Mouse (Mus musculus): ENCODE data around the gene B3gnt3.
"Not testable (repeated sequence)": the region's sequence is repeated elsewhere in the genome, so short reads cannot be mapped to it uniquely, and the experiment has no call there.

Gene B3gnt3

DNA sequence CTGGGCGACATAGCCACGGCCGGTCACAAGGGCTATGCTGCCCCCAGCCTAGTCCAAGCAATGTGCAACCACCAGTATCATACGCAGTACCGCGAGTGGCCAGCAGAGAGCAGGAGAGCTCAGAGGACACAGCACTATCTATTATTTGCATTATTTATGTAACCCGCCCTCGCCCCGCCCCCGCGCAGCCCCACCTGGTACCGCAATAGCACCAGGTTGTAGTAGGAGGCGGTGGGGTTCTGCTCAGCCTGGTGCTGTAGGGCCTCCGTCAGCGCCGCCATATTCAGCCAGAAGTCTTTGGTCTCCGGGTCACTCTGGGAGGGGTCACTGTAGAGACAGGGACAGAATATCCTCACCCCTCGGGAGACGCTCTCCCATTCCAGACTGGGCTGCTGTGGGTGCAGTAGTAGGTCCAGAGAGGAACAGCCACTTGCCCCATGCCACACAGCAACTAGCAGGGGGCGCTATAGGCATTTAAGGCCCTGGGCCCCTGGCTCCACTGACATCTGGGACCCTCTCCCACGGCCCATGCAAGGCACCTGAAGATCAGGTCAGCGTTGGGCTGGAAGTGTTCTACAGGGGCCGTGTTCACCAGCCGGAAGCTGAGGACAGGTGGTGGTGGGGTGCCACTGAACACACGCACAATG, 8.3 kb upstream of the B3gnt3 start:
- peak; percentile 97 to 99 for DNase-seq

DNA sequence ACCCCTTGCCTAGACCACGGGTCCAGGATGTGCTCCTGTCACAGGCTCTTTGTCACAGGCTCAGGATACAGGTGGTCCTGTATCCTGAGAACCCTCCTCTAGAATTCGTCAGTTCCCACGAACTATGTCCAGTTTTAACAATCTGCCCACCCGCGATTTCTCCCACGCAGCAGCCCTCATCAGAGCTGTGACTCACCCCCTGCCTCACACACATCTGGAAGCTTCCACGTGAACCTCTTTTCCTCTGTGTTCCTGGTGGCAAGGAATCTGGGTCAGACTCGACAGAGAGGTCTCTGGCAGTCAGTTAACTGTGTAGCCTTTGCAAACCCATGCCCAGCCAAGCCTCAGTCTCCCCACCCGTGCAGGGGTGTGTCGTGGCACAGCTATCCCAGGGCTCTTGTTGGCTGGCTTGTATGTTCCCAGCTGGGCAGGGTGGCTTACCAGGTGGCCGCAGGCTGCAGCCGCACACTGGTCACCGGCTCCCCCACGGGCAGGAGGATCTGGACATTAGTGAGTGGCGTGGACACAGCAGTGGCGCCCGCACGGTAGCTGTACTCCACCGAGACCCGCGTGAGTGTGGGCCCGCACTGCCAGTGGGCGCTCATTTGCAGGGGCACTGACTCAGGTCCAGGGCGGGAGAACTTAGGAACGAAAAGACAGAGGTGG, 7.7 kb upstream of the B3gnt3 start:
- DNase-seq = no peak

DNA sequence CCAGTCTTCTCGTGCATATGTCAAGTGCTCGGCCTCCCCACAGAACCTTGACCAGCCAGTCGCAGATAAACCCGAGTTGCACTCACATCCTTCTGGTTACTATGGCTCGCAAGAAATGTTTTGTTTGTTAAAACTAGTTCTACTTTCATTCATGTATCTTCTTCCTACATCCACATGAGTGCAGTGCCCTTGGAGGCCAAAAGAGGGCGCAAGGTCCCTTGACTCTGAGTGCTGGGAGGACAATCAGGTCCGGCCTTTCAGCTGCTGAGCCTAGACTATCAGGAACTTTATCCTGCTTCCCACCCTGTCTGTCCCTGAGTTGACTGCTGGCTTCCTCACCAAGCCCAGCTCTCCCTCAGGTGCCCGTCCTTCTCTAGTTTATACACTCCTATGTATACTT, 6.3 kb upstream of the B3gnt3 start:
- DNase-seq = peak in 1 of 2 experiments; percentile 66

DNA sequence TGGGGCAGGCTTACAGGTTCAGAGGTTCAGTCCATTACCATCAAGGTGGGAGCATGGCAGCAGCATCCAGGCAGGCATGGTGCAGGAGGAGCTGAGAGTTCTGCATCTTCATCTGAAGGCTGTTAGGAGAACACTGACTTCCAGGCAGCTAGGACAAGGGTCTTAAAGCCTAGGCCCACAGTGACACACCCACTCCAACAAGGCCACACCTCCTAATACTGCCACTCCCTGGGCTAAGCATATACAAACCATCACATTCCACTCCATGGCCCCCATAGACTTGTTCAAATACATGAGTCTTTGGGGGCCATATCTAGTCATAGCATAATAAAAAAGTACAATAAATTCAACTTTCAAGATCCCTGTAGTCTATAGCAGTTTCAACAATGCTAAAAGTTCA, 1.8 kb upstream of the B3gnt3 start:
- DNase-seq = not testable (repeated sequence)

DNA sequence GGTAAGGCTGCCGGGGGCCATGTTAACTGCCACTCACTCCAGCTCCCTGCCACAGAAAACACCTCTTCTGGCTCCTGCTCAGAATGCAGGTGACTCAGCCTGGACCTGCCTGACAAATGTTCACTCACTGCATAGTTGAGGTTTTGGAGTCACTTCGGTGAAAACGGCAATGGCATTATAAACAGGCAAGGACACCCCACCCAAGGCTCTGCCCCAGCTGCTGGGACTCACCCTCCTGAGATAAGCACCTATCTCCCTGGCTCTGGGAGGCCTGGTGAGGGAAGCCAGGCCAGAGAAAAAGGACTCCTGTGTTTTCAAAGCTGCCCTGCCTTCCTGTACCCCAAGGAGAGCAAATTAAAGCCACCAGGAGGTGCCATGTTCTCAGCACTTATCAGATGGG, 1.3 kb upstream of the B3gnt3 start:
- DNase-seq = no peak

DNA sequence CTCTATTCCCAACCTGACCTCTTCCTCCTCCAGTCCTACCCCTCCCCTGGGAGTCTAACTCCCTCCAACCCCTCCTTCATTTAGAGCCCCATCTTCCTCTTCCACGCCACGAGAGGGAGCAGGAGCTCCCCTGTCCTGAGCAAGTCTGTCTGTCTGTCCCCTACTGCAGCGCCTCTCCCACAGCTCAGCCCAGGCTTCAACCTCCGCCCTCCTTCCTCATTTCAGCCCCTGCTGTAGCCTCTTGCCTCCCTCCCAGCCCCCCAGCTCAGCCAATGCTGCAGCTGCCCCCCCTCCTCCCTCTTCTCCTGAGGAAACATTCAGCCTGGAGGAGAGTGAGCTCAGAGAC, 471 bp upstream of the B3gnt3 start:
- DNase-seq = peak in 1 of 2 experiments; percentile 2

DNA sequence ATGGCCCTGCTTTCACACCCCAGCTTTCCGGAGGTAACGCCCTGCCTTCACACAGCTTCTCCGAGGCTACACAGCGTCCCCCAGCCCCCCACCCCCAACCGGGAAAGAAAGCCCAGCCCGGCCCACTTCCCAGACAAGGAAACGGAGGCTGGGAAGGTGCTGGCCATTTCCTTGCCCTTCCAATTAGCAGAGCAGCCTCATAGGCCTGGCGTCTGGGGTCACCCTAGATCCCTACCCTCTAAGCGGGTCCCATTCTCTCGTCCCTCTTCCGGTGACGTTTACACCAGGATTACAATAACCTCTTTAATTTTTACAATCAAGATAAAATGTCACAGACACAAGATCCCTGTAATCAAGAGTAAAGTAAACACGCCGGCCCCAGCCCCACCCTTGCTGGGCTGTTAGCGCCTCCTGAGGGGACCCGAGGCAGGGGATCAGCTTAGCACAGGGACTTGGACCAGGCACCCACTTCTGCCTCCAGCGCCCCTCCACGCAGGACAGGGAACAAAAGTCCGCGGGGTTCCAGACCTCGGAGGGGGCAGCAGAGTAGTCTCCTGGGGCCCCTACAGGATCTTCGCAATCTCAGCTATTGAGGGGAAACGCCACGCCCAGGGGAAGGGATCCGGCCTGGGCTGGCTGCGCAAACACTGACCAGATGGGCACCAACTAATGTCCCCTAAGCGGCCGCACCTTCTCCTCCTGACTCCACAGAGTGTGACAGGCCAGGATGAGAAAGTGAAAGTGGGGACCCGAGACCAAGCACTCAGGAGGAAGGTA, 908 bp downstream of the B3gnt3 start:
- peak in 1 of 2 experiments; percentile 14 for DNase-seq

DNA sequence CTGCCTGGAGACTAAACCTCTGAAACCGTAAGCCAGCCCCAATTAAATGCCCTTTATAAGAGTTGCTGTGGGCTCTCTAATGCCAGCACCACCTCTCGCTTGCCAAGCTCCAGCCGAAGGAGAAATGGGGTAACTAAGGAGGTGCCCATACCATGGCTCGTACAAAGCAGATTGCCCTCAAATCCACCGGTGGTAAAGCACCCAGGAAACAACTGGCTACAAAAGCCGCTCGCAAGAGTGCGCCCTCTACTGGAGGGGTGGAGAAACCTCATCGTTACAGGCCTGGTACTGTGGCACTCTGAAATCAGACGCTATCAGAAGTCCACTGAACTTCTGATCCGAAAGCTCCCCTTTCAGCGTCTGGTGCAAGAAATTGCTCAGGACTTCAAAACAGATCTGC, 6.1 kb downstream of the B3gnt3 start:
- not testable (repeated sequence) for DNase-seq

DNA sequence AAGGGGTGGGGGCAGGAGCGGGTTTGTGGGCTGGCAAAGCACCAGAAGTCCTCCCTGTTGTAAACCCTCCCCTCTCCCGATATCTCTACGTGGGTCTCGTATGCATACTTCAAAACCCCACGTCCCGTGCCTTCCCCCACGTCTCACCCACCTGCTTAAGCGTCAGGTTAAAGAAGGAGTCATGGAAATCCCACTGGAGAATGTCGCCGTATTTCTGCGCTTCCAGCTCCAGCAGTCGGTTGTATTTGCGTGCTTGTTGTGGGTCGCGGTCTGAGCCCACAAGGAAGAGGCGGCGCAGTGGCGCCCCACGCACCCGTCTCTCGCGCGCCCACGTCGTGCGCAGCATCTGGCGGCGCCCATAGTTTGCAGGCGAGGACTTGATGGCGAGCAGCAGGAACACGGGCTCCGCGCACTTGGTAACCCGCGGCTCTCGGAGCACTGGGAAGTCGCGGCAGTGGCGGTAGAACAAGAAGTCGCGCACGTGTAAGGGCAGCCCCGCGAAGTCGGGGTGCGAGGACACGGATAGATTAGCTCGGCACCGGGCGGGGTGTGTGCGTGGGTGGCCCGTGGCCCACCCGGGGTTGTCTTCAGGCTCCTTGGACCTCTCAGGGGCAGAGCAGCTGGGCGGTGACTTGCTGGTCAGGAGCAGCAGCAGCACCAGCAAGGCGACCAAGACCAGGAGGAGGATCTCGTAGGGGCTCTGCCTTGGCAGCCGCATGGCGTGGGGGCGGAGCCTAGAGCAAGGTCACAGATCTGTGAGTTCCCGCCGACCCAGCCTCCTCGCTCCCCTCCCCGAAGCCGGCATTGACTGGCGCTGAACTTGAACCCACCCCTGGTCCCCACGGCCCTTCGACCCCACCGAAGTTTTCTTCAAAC, 8.2 kb downstream of the B3gnt3 start:
- DNase-seq = peak in 1 of 2 experiments; percentile 7

DNA sequence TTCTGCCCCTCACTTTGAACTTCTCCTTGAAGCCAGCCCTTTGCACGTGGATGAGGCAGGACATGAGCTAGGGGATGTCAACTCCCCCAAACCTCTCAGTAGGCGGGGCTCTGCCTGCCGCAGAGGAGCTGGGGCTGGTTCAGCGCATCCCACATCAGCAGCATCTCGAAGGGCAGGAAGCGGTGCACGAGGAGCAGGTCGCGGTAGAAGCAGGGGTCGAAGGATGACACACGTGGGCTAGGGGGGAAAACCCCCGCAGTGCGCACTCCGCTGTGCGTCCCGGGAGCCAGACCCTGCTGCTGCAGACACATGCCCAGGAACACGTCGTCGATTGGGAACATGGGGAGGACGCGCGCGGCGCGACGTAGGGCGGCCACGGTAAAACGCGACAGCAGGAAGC, 9.1 kb downstream of the B3gnt3 start:
- no peak for DNase-seq

DNA sequence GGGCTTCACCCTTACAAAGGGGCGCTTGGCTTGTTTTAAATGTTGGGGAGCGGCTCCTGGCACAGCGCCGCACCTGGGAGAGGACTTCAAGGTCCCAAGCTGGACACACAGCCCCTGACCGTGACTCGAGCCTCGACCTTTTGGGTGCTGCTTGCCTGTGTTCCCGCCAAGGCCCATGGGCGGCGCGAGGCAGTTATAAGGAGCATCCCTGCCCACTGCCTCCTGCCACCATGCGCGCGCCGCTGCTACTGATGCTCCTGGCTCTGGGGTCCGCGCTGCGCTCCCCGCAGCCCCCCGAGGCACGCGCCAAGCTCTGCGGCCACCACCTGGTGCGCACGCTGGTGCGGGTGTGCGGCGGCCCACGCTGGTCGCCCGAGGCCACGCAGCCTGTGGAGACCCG, 12.6 kb downstream of the B3gnt3 start, which contains the start of gene Insl3:
TSS of gene Insl3 (plus strand) at position 187 of the 400 bp plus-strand sequence.
- DNase-seq = peak in 1 of 2 experiments; percentile 9

DNA sequence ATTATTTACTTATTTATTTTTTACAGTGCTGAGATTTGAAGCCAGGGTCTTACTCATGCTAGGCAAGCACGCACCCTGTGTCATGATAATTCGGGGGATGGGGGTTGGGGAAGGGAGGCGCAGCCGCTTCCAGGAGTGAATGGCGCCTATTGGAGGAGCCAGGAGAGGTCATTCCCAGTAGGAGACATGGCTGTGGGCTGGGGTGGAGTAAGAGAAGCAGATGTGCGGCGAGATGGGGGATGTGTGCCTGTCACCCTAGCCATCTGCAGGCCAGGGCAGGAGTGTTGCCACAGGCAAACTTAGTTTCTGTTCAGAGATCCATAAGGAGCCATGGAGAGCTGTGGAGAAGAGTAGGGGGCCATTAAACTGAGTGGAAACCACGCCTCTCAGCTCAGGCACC, 14.0 kb downstream of the B3gnt3 start:
- no peak for DNase-seq

DNA sequence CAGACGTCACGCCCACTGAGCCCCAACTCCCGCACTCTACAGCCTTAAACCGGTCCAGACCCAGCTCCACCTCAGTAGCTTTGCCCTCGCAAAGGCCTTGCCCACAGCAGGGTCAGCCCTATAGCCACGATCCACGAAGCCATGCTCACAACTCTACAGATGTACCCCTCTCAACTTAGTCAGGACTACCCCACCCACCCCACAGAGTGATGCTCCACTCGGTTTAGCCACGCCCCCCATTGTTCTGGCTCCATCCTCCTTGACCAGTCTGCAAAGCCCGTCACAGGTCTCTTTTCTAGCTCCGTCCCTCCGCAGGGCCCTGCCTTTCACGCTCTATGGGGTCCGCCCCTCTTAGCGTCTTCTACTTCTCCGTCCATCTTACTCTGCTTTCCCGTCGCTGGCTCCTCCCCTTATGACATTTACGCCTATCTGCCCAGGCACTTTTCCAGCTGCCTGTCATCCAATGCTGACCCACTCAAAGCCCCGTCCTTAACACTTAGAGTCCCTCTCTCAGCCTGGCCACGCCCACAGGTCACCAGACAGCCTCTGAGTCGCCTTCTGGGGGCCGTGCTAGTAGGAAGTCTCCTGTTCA, 15.3 kb downstream of the B3gnt3 start:
- DNase-seq = peak in 1 of 2 experiments; percentile 18

DNA sequence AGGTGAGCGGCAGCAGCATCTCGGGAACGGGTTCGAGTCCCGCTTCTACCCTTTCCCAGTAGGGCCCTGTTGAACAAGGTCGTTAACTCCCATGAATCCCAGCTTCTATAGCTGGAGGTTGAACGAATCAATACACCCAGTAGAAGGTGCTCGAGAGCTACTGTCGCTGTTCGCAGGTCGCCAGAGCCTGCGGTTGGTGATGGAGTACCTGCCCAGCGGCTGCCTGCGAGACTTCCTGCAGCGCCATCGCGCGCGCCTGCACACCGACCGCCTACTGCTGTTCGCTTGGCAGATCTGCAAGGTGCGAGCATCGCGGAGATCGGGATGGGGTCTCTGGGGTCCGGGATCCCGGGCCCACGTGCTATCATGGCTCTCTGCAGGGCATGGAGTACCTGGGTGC, 16.0 kb downstream of the B3gnt3 start:
- peak in 1 of 2 experiments; percentile 27 for DNase-seq

DNA sequence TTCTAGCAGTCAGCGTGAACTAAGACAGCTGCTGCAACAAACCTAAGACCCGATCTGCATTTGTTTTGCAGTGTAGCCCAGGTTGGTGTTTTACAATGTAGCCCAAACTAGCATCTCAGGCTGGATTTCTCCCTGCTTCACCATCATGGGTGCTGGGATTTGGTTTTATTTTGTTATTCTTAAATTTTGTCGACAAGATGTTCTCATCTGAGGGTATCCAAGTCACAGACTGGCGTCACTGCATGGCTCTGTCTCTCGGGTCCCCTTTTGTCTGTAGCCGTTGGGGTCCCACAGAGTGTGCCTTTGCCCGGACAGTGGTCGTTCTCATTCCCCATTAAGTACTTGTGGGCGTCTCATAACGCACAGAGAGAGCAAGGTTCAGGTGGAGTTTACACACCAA, 16.9 kb downstream of the B3gnt3 start:
- no peak for DNase-seq

DNA sequence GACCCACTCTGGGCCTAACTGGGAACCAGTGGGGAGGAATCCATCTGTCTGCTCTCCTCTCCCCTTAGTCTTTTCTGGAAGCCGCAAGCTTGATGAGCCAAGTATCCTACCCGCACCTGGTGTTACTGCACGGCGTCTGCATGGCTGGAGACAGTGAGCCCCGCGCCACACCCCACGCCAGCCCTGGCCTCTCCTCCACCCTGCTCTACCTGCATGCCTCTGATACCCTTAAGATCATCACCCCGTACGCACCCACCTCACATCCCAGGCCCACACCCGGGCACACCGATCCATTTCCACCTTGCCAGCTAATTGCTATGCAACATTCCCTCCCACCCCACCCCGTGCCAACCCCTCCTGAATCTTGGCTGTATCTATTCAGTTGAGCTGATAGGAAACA, 18.8 kb downstream of the B3gnt3 start:
- peak in 1 of 2 experiments; percentile 6 for DNase-seq

DNA sequence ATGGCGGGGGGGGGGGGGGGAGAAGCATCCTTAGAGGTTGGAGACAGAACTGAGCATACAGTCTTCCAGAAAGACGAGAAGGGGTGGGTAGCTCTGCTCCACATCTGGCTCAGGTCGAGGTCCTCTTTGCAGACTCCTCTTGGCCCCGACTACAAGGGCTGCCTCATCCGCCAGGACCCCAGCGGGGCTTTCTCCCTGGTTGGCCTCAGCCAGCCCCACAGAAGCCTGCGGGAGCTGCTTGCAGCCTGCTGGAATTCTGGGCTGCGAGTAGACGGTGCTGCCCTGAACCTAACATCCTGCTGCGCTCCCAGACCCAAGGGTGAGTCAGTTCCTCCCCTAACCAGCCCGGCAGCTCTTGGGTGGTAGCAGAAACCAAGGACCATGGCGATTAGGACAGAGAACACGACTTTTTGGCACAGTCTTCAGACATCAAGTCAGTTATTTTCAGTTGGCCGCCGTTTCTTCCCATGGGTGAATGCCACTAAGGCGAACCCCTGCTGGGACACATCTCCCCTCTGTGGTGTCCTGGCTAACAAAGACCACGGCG, 20.1 kb downstream of the B3gnt3 start:
- peak in 1 of 2 experiments; percentile 22 for DNase-seq

DNA sequence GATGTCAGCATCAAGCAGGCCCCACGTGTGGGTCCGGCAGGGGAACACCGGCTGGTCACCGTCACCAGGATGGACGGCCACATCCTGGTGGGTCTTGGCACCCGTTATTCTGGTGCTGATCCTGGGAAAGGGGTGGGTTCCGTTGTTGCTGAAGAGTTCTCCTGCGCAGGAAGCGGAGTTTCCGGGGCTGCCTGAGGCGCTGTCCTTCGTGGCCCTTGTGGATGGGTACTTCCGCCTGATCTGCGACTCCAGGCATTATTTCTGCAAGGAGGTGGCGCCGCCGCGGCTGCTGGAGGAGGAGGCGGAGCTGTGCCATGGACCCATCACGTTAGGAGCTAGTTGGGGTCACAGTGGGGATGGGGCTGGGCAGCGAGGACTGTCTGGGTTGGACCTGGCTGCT, 21.1 kb downstream of the B3gnt3 start:
- peak in 1 of 2 experiments; percentile 22 for DNase-seq

DNA sequence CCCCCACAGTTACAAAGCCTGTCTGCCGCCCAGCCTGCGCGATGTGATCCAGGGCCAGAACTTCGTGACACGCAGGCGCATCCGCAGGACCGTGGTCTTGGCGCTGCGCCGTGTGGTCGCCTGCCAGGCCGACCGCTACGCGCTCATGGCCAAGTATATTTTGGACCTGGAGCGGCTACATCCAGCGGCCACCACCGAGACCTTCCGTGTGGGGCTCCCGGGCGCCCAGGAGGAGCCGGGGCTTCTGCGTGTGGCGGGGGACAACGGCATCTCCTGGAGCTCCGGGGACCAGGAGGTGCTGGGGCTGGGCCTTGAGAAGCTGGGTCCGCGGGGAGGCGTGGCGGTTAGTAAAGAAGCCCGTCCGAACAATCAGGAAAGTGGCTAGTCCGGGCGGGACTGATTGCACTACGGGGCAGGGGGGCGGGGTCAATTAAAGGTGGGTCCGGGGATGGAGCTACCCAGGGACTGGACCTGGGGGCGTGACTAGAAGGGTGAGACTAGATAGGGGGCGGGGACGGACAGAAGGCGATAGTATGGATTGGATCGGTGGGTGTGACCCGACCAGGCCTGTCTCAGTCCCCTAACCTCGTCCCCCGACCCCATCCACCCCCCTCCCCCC, 21.9 kb downstream of the B3gnt3 start:
- DNase-seq = peak; percentile 70 to 81

DNA sequence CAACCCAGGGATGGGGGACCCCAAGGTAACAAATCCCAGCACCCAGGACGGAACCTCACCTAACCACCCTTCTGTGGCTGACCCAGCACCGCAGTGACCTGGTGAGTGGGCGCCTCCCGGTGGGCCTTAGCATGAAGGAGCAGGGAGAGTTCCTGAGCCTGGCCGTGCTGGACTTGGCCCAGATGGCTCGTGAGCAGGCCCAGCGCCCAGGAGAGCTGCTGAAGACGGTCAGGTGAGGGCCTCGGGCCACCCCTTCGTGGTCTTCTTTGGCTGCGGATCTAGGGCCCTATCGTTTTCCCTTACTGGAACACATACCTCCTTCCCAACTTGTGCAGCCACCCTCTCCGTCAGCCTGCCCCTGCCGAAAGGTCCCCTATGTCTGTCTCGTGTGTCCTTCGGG, 22.5 kb downstream of the B3gnt3 start:
- peak; percentile 38 to 54 for DNase-seq

DNA sequence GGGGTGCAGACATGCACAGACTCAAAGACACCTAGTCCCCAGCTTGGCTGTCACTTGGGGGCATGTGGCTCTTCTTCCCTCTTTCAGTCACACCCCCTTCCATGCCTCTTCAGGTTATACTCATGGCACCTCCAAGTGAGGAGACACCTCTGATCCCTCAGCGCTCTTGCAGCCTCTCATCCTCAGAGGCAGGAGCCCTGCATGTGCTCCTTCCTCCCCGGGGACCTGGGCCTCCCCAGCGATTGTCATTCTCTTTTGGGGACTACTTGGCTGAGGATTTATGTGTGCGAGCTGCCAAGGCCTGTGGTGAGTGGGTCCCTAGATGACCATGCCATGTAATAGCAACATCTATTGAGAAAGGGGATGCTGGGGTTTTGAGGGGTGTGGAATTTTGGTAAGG, 23.4 kb downstream of the B3gnt3 start:
- DNase-seq = no peak

DNA sequence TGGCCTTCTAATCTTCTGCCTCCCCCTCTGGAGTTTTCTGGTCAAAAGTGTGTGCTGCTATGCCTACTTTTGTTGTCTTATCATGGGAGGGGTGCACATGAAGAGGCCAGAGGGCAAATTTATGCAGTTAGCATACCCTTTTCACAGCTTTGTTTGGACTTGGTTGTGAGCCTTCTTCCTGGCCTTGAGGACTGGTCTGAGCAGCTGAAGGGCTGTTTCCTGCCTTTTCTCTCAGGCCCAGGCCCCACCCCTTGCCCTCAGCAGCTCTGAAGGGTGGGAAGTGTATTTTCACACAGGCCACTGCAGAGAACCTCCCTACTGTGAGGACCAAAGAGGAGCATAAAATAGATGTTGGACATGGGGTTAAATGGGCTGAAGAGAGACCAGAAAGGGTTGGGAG, 24.0 kb downstream of the B3gnt3 start:
- DNase-seq = peak in 1 of 2 experiments; percentile 13
